Mouse (Mus musculus) ES-Bruce4 (cell line): ENCODE results near the gene Kank3. TPM values are rescaled to one million over a fixed set of nuclear protein-coding genes. Genes with fewer than 3 reads are reported as not detected.
"Not testable (repeated sequence)": the region's sequence is repeated elsewhere in the genome, so short reads cannot be mapped to it uniquely, and the experiment has no call there.

Source experiments
- H3K27ac ChIP-seq: 2 replicates; pipeline ENCODE4 v1.5.1; 2012; ENCODE audit warnings: low read length, inconsistent platforms; ENCODE audit not compliant: insufficient read depth
- H3K27me3 ChIP-seq: 2 replicates; pipeline ENCODE4 v1.6.1; 2012; ENCODE audit warnings: mild to moderate bottlenecking, low read length, inconsistent platforms; ENCODE audit not compliant: control insufficient read depth, poor library complexity, insufficient read depth, severe bottlenecking
- H3K36me3 ChIP-seq: 2 replicates; pipeline ENCODE4 v1.6.1; 2012; ENCODE audit warnings: inconsistent platforms, mild to moderate bottlenecking, low read length, moderate library complexity; ENCODE audit not compliant: control insufficient read depth, poor library complexity, insufficient read depth, severe bottlenecking
- H3K4me1 ChIP-seq: one replicate; pipeline ENCODE4 v1.8.1; 2011; ENCODE audit warnings: low read length; ENCODE audit not compliant: control insufficient read depth, insufficient read depth
- H3K4me3 ChIP-seq: 2 replicates; pipeline ENCODE4 v1.5.1; 2011; ENCODE audit warnings: low read depth, mild to moderate bottlenecking, low read length
- H3K9ac ChIP-seq: 2 replicates; pipeline ENCODE4 v1.6.1; 2012; ENCODE audit warnings: low read depth, mild to moderate bottlenecking, inconsistent platforms; ENCODE audit not compliant: poor library complexity, severe bottlenecking
- H3K9me3 ChIP-seq: replicated peaks from 2 replicates; pipeline ENCODE4 v1.6.1; 2012; ENCODE audit warnings: mild to moderate bottlenecking, low read length, inconsistent platforms; ENCODE audit not compliant: control insufficient read depth, poor library complexity, insufficient read depth, severe bottlenecking
- CTCF ChIP-seq: IDR thresholded peaks from one replicate; pipeline ENCODE4 v1.8.1; 2011; ENCODE audit warnings: low read depth, low read length
- EP300 ChIP-seq: IDR thresholded peaks from 2 replicates; pipeline ENCODE4 v1.6.1; 2011; ENCODE audit warnings: low read depth, low read length; ENCODE audit not compliant: insufficient read depth
- POLR2A ChIP-seq: IDR thresholded peaks from one replicate; pipeline ENCODE4 v1.8.1; 2011; ENCODE audit warnings: low read length; ENCODE audit not compliant: insufficient read depth
- polyA plus RNA-seq: library from polyadenylated mRNA; stranded (reverse); fragments of >200 nt; gene quantifications from 2 replicates; pipeline ENCODE4 v1.2.4, GENCODE M21; 2011; ENCODE audit warnings: low read depth; ENCODE audit not compliant: missing spikeins, insufficient read depth, insufficient read length

Gene Kank3
- polyA plus RNA-seq, 1 experiment, result 40.0 TPM

DNA sequence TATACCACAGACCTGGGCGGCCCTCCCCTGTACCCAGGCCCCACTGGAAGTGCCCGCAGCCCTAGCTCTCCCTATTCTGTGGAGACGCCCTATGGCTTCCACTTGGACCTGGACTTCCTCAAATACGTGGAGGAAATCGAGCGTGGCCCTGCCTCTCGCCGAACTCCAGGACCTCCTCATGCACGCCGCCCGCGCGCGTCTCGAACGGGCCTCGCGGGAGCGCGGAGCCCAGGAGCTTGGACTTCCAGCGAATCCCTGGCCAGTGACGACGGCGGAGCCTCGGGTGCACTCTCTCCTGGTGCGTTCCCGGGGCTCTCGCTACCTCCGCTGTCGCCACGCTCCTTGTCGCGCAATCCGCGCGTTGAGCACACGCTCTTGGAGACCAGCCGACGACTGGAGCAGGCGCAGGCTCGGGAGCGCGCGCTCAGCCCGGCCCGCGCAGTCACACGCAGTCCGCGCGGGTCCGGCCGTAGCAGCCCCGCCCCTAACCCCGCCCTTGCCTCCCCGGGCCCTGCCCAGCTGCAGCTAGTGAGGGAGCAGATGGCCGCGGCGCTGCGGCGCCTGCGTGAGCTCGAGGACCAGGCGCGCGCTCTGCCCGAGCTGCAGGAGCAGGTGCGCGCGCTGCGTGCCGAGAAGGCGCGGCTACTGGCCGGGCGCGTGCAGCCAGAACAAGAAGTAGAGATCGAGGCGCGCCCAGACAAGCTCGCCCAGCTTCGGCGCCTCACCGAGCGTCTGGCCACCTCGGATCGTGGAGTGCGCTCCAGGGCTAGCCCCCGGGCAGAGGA, 7.1 kb downstream of the Kank3 start:
- peak overlapping the region; percentile 62 for H3K4me3 ChIP-seq
- peak overlapping the region; percentile 74 for H3K9ac ChIP-seq
- H3K27me3 ChIP-seq, result no peaks in the 10 kb centered on the region
- H3K36me3 ChIP-seq, result peaks cover 24% of the 10 kb centered on the region
- TF ChIP-seq POLR2A (peak; percentile 62), CTCF (no peak), EP300 (0 out of 2 replicates have a peak, but pooled peaks have one; percentile 16)
- peaks cover 2% of the 10 kb centered on the region for H3K4me1 ChIP-seq
- H3K9me3 ChIP-seq, result no peaks in the 10 kb centered on the region
- peak overlapping the region; percentile 59 for H3K27ac ChIP-seq

DNA sequence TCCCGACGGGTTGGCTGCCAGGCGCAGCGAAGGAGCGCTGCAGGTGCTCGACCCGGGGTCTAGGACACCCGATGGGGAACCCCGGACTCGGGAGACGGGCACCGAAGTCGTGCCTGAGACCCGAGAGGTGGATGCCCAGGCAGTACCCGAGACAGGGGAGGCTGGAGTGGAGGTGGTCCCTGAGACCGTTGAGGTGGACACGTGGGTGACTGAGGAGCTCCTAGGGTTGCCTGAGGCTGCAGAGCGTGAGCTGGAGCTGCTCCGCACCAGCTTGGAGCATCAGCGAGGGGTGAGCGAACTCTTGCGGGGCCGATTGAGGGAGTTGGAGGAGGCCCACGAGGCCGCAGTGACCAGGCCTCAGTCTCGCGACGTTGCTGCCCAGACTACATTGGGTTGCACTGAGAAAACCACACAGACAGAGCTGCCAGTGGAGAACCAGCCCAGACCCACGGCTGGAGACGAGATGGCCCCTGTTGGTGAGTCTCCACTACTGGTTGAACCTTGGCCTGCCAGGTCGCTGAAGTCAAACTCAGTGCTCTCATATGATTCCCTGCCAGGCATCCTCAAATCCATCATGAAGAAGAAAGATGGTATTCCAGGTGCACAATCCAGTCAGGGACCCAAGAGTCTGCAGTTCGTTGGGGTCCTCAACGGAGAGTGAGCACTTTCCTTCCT, 7.8 kb downstream of the Kank3 start:
- TF ChIP-seq CTCF, result no peak
- no peak for TF ChIP-seq POLR2A
- no peak for TF ChIP-seq EP300
- peak overlapping the region; percentile 59 for H3K27ac ChIP-seq
- peak overlapping the region; percentile 74 for H3K9ac ChIP-seq
- no peaks in the 10 kb centered on the region for H3K9me3 ChIP-seq
- peaks cover 31% of the 10 kb centered on the region for H3K36me3 ChIP-seq
- peaks cover 2% of the 10 kb centered on the region for H3K4me1 ChIP-seq
- no peaks in the 10 kb centered on the region for H3K27me3 ChIP-seq
- H3K4me3 ChIP-seq, result peak overlapping the region; percentile 58

DNA sequence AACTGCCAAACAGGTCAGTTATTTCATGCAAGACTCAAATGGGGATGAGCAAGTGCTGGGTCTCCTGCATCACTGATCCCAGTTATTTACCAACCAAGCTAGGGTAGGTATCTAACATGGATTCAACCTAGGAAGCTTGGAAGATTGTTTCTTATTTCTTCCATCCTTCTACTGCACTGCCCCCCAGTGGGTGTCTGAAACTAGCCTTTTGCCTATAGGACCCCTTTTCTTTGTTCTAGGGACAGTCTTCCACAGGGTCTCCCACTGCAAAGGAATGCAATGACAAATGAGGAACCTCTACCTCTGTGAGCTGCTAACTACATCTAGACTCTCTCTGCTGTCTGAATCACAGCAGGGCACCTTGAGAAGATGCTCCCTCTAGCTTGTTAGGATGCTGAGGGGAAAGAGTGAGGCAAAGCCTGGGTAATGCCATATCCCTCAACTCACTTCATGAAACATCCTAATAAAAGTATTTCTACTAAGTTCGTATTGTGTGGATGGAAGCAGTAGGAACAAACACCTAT, 12.2 kb downstream of the Kank3 start:
- Histone ChIP-seq H3K27ac (no peak overlapping the region), H3K27me3 (no peaks in the 10 kb centered on the region), H3K4me3 (peak overlapping the region; percentile 48), H3K9me3 (no peaks in the 10 kb centered on the region), H3K9ac (peak overlapping the region; percentile 90), H3K36me3 (peaks cover 53% of the 10 kb centered on the region), H3K4me1 (peaks cover 2% of the 10 kb centered on the region)
- TF ChIP-seq POLR2A (no peak), EP300 (no peak), CTCF (no peak)

DNA sequence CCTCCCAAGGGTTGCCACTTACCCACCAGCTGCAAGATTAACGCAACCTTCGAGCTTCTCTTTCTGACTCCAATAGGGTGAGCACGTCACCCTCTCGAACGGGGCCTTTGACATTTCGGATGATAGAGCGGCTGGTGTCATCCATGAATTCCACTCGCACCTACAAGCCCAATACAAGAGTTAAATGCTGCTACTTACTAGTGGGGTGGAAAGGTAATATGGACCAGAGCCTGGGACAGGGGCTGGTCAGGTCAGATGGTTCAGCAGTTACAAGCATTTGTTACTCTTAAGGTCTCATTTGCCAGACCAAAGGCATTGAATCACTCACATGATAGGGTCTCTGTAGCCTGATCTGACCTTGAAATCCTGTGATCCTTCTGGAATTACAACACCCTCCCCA, 12.9 kb downstream of the Kank3 start:
- not testable (repeated sequence) for H3K27me3 ChIP-seq
- H3K36me3 ChIP-seq, result peaks cover 59% of the 10 kb centered on the region
- H3K27ac ChIP-seq, result peak overlapping the region; percentile 21

DNA sequence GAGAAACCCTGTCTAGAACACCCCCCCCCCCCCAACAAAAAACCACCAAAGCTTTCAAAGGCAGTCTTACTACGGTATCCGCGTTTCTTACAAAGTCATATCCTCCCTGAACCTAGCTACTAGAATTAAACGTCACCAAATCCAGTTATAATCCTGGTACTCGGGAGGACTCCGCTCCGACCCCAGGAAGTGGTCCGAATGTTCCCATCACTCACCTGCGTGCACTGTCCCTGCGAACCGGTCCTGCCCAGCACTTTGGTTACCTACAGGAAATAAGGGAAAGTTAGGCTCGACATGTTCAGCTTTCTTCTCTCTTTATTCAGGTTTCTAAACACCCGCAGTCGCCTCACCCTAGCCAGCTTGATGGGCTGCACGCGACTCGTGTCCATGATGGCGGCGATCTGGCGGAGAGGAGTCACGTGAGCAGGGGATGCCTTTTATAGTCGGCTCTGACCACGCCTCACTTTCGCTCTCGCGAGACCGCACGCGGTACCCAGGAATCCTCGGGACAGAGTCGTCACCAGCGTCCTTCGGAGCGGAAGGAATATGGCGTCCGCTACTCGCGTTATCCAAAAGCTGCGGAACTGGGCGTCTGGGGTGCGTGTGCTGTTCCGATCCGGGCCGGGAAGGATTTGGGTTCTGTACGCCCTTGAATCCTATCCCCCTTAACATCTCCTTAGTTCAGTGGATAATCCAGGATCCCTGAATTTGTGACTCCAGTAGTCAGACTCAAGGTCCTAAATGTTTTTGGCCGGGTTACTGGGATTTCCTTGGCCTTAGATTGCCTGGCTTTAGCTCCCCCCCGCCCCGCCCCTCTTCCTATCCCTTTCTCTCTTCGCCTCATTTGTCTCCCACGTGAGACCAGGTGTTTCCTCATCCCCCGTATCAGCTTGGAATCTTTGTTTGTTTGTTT, 14.0 kb downstream of the Kank3 start, which contains the start of the genes Rps28 and Ndufa7:
Gene Rps28 (minus strand): TSS at position 479 of the 913 bp plus-strand sequence.
Gene Ndufa7 (plus strand): TSS at position 489 of the 913 bp plus-strand sequence.
- Histone ChIP-seq H3K27ac (peak within 1 kb of the TSS; percentile 57), H3K9ac (peak within 1 kb of the TSS; percentile 90), H3K27me3 (no peaks in the 10 kb centered on the region), H3K4me1 (peaks cover 2% of the 10 kb centered on the region), H3K9me3 (no peaks in the 10 kb centered on the region), H3K36me3 (peaks cover 67% of the 10 kb centered on the region), H3K4me3 (peak within 1 kb of the TSS; percentile 85)
- TF ChIP-seq EP300, result 0 out of 2 replicates have a peak, but pooled peaks have one; percentile 49
- peak; percentile 40 for TF ChIP-seq POLR2A
- no peak for TF ChIP-seq CTCF

More for the DNA sequence above, 12.9 kb downstream of the Kank3 start:
- not testable (repeated sequence) for H3K9me3 ChIP-seq, H3K4me1 ChIP-seq
- peak overlapping the region; percentile 90 for H3K9ac ChIP-seq
- peak overlapping the region; percentile 78 for H3K4me3 ChIP-seq

DNA sequence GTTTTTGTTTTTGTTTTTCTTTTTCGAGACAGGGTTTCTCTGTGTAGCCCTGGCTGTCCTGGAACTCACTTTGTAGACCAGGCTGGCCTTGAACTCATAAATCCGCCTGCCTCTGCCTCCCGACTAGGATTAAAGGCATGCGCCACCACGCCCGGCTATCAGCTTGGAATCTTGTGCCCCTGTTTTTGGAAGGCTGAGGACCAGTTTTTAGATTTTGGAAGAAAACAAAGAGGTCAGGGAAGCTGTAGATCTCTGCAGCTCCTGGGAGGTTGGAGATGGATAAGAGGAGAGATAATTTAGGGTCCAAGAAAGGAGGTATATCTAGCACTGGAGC, 14.6 kb downstream of the Kank3 start:
- not testable (repeated sequence) for H3K9me3 ChIP-seq, H3K27me3 ChIP-seq, H3K4me1 ChIP-seq
- Histone ChIP-seq H3K9ac (peak overlapping the region; percentile 90), H3K27ac (peak overlapping the region; percentile 57; the same call in 1 of the 2 replicates), H3K4me3 (peak overlapping the region; percentile 85), H3K36me3 (peaks cover 68% of the 10 kb centered on the region)
